27 mouse cellular contexts compared by ENCODE assay signal in the genomic region with DNA sequence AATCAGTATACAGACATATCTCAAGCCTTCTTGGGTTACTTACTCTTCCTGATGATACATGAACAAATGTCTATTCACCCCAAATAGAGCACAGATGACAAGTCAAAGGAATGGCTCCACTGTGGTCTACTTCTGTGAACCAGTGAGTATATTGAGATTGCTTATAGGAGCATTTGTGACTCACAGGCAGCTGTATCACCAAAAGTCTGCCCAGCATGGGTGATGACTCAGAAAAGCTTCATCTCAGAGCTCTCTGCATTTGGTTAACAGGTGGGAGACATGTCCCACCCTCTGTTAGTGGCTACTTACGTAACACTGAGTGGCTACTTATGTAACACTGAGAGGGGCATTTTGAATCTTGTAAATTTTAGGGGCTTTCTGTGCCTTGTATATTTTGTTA.
DNase-seq lines count a peak whose midpoint lies in the region; ATAC-seq lines count a peak whose summit lies in the region.
"Had no signal": no experiment of that assay in that cellular context is flagged by ENCODE, and none has a peak within 500 bp of the region (broad histone marks: within the 10 kb centered on the region; RNA-seq: fewer than 3 reads in every experiment).

No protein-coding gene starts in this region.

- no peaks in the 10 kb centered on the region for H3K27me3 ChIP-seq in kidney, embryonic 16.5 days (ENCODE audit: insufficient read depth, low read length)
- H3K27me3 ChIP-seq: embryonic facial prominence, embryonic 12.5 days; embryonic facial prominence, embryonic 15.5 days; heart, embryonic 12.5 days; heart, embryonic 15.5 days; hindbrain, embryonic 13.5 days had no signal

- no peak overlapping the region for H3K9ac ChIP-seq in kidney, embryonic 16.5 days (replicated peaks; ENCODE audit: low read length)
- H3K9ac ChIP-seq: embryonic facial prominence, embryonic 12.5 days; embryonic facial prominence, embryonic 15.5 days; forebrain, postnatal 0 days; heart, embryonic 12.5 days; heart, embryonic 15.5 days; hindbrain, embryonic 13.5 days had no signal

- WGBS in kidney, embryonic 16.5 days: 89% methylated on average over 1 of the region's 1 CpGs

- no peak for ATAC-seq in kidney, embryonic 16.5 days (ENCODE audit: low FRiP score, low TSS enrichment)
- ATAC-seq: activated CD4-positive, CD25-positive, alpha-beta regulatory T cell, adult 4 months; CD4-positive, CD25-positive, alpha-beta regulatory T cell, adult 4 months; forebrain, embryonic 14.5 days; forebrain, postnatal 0 days; hindbrain, embryonic 16.5 days had no signal

- DNase-seq in layer of hippocampus, adult 9-11 months: peak; percentile 19
- DNase-seq in layer of hippocampus, postnatal 36 days: no peak
- DNase-seq in right cerebral cortex, adult 2 months (ENCODE audit: low spot score in 2 of 2): peak; percentile 31 to 34
- DNase-seq in right cerebral cortex, postnatal 36 days (ENCODE audit: low spot score in 2 of 2): no peak
- DNase-seq in telencephalon, adult 2 months (ENCODE audit: low read depth, low spot score): peak; percentile 26
- DNase-seq: adrenal gland, postnatal 10 days; adrenal gland, postnatal 36 days; cerebellum, adult 11 months; cerebellum, adult 2 months; cerebellum, adult 9-11 months; cerebellum, postnatal 25 days; forebrain, postnatal 0 days; gastrocnemius, postnatal 25 days; heart, adult 18-20 months; heart, postnatal 10 days; heart, postnatal 36 days had no signal

- H3K9me3 ChIP-seq in kidney, embryonic 16.5 days (ENCODE audit: low read length): no peaks in the 10 kb centered on the region
- H3K9me3 ChIP-seq: embryonic facial prominence, embryonic 12.5 days; embryonic facial prominence, embryonic 15.5 days; heart, embryonic 12.5 days; heart, embryonic 15.5 days; hindbrain, embryonic 10.5 days; hindbrain, embryonic 13.5 days had no signal

- no peaks in the 10 kb centered on the region for H3K36me3 ChIP-seq in kidney, embryonic 16.5 days (ENCODE audit: insufficient read depth, low read length)
- H3K36me3 ChIP-seq: embryonic facial prominence, embryonic 12.5 days; embryonic facial prominence, embryonic 15.5 days; heart, embryonic 12.5 days; heart, embryonic 15.5 days; hindbrain, embryonic 10.5 days; hindbrain, embryonic 13.5 days had no signal

- H3K27ac ChIP-seq in kidney, embryonic 16.5 days (ENCODE audit: low read length): no peak overlapping the region
- H3K27ac ChIP-seq: embryonic facial prominence, embryonic 12.5 days; embryonic facial prominence, embryonic 15.5 days; heart, embryonic 15.5 days; hindbrain, embryonic 10.5 days; hindbrain, embryonic 13.5 days had no signal

- H3K4me1 ChIP-seq in kidney, embryonic 16.5 days (ENCODE audit: insufficient read depth, low read length): no peaks in the 10 kb centered on the region
- H3K4me1 ChIP-seq: embryonic facial prominence, embryonic 12.5 days; embryonic facial prominence, embryonic 15.5 days; heart, embryonic 12.5 days; heart, embryonic 15.5 days; hindbrain, embryonic 10.5 days; hindbrain, embryonic 13.5 days had no signal

- H3K4me2 ChIP-seq in kidney, embryonic 16.5 days (replicated peaks; ENCODE audit: low read depth, low read length): no peak overlapping the region
- H3K4me2 ChIP-seq: embryonic facial prominence, embryonic 12.5 days; embryonic facial prominence, embryonic 15.5 days; heart, embryonic 12.5 days; heart, embryonic 15.5 days; hindbrain, embryonic 13.5 days had no signal

- H3K4me3 ChIP-seq in kidney, embryonic 16.5 days (ENCODE audit: low read length): no peak overlapping the region
- H3K4me3 ChIP-seq: embryonic facial prominence, embryonic 12.5 days; embryonic facial prominence, embryonic 15.5 days; heart, embryonic 12.5 days; heart, embryonic 15.5 days; hindbrain, embryonic 10.5 days; hindbrain, embryonic 13.5 days had no signal

Comparison
In these comparisons a context has a peak if more than half of its experiments do, and no peak if none do; other contexts are left out.
1. DNase-seq: peak in layer of hippocampus, adult 9-11 months (single experiment), right cerebral cortex, adult 2 months (2 of 2) and telencephalon, adult 2 months (single experiment); none in layer of hippocampus, postnatal 36 days (0 of 2) and right cerebral cortex, postnatal 36 days (0 of 2).